Mouse (Mus musculus): ENCODE results near the gene Rgs6. TPM values are rescaled to one million over a fixed set of nuclear protein-coding genes. Genes with fewer than 3 reads are reported as not detected.
A peak's percentile ranks its signal among the peaks of the same experiment; 100 is the strongest.

The Rgs6 gene
- polyA plus RNA-seq, 1 experiment from 2014 or later = 0.70 TPM

GRCm38 (mm10) chr12:82838544-82838943 lies 250.5 kb downstream of the Rgs6 start:
- no peaks in the 10 kb centered on the region for H3K36me3 ChIP-seq (replicated peaks; ENCODE audit: control insufficient read depth, insufficient read depth, low read depth, low read length)
- 95% methylated on average over 1 of the region's 1 CpGs for WGBS
- no peak for ATAC-seq (replicated peaks; ENCODE audit: insufficient number of reproducible peaks, low FRiP score, low TSS enrichment, low read depth)

DNA sequence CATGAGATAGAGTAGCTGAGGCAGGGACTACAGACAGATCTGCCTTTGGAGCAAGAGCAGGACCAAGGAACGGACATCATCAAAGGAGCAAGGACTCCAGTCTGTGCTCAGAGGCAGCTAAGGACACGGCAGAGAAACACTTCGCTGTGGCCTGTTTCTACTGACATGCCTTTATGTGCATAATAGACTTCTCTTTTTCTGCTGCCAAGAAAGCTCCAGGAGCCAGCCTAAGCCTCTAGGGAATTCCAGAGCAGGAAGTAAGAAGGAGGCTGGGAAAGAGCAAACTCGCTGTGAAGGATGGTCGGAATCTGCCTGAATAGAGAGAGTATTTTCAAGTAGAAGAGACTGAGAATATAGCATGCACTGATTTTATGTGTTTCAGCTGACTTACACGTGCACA lies 253.5 kb downstream of the Rgs6 start:
- Histone ChIP-seq H3K4me2 (ENCODE audit: low read depth, low read length) (no peak overlapping the region), H3K9ac (replicated peaks; ENCODE audit: low read length) (no peak overlapping the region), H3K27me3 (ENCODE audit: control insufficient read depth, insufficient read depth, low read length) (no peaks in the 10 kb centered on the region), H3K36me3 (replicated peaks; ENCODE audit: control insufficient read depth, insufficient read depth, low read depth, low read length) (no peaks in the 10 kb centered on the region), H3K4me3 (ENCODE audit: low read depth, low read length) (no peak overlapping the region), H3K9me3 (replicated peaks; ENCODE audit: control insufficient read depth, low read length) (no peaks in the 10 kb centered on the region), H3K4me1 (ENCODE audit: control insufficient read depth, insufficient read depth, low read length) (no peaks in the 10 kb centered on the region), H3K27ac (replicated peaks; ENCODE audit: low read depth, low read length) (no peak overlapping the region)
- WGBS = 53% methylated on average over 6 of the region's 6 CpGs
- ATAC-seq (replicated peaks; ENCODE audit: insufficient number of reproducible peaks, low FRiP score, low TSS enrichment, low read depth) (no peak), DNase-seq (ENCODE audit: low spot score) (peak; percentile 13)

More at GRCm38 (mm10) chr12:82838544-82838943, 250.5 kb downstream of the Rgs6 start:
- H3K9me3 ChIP-seq (replicated peaks; ENCODE audit: control insufficient read depth, low read length) = no peaks in the 10 kb centered on the region
- H3K4me2 ChIP-seq (ENCODE audit: low read depth, low read length) = no peak overlapping the region
- DNase-seq (ENCODE audit: low spot score) = no peak
- no peaks in the 10 kb centered on the region for H3K4me1 ChIP-seq (ENCODE audit: control insufficient read depth, insufficient read depth, low read length)
- no peak overlapping the region for H3K27ac ChIP-seq (replicated peaks; ENCODE audit: low read depth, low read length)
- H3K4me3 ChIP-seq (ENCODE audit: low read depth, low read length) = no peak overlapping the region
- no peak overlapping the region for H3K9ac ChIP-seq (replicated peaks; ENCODE audit: low read length)
- no peaks in the 10 kb centered on the region for H3K27me3 ChIP-seq (ENCODE audit: control insufficient read depth, insufficient read depth, low read length)

DNA sequence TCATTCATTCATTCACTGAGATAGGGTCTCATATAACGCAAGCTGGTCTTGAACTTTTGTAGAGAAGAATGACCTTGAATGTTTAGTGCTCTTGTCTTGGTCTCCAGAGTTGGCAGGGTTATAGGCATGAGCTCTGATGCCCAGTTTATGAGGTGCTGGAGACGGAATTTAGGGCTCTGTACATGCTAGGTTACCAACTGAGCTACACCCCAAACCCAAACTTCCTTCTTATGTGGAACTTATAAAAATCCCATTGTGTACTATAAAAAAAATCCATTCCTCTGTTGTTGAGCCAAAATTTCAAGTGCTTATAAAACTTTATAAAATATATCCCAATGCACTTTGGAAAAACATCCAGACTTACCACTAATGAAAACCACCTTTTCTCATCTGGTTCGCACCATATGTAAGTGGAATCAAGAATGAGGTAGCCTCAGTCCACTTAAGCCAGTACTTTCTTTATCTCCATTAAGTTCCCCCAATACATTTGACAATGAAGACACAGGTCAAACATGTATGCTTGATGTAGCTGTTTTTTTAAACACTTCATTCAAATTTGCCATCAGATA lies 260.3 kb downstream of the Rgs6 start:
- Histone ChIP-seq H3K4me2 (ENCODE audit: low read depth, low read length) (no peak overlapping the region), H3K36me3 (replicated peaks; ENCODE audit: control insufficient read depth, insufficient read depth, low read depth, low read length) (no peaks in the 10 kb centered on the region), H3K27ac (replicated peaks; ENCODE audit: low read depth, low read length) (no peak overlapping the region), H3K9me3 (replicated peaks; ENCODE audit: control insufficient read depth, low read length) (no peaks in the 10 kb centered on the region), H3K4me3 (ENCODE audit: low read depth, low read length) (no peak overlapping the region), H3K4me1 (ENCODE audit: control insufficient read depth, insufficient read depth, low read length) (no peaks in the 10 kb centered on the region), H3K27me3 (ENCODE audit: control insufficient read depth, insufficient read depth, low read length) (no peaks in the 10 kb centered on the region), H3K9ac (replicated peaks; ENCODE audit: low read length) (no peak overlapping the region)
- WGBS = 89% methylated on average over 3 of the region's 3 CpGs
- ATAC-seq (replicated peaks; ENCODE audit: insufficient number of reproducible peaks, low FRiP score, low TSS enrichment, low read depth) = no peak
- DNase-seq (ENCODE audit: low spot score) = no peak

DNA sequence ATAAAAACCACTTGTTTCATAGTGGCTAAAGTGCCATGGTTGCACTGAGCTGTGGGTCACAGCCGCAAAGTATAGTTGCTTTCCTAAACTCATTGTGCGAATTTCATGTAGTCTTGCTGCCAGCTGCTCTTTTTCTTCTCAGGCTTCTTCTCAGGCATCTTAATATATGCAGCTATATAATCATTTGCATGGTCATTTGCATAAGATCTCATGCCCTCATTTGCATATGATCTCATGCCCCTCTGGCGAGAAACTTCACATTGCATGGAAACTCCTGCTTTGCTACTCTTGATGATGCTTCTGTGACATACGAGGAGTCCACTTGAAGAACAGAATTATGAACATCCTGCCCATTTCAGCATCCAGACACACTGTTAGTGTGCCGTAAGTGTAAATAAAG lies 266.8 kb downstream of the Rgs6 start:
- no peaks in the 10 kb centered on the region for H3K27me3 ChIP-seq (ENCODE audit: control insufficient read depth, insufficient read depth, low read length)
- no peaks in the 10 kb centered on the region for H3K4me1 ChIP-seq (ENCODE audit: control insufficient read depth, insufficient read depth, low read length)
- no peak overlapping the region for H3K4me3 ChIP-seq (ENCODE audit: low read depth, low read length)
- WGBS = 88% methylated on average over 5 of the region's 5 CpGs
- no peak overlapping the region for H3K27ac ChIP-seq (replicated peaks; ENCODE audit: low read depth, low read length)
- DNase-seq (ENCODE audit: low spot score) = no peak
- H3K4me2 ChIP-seq (ENCODE audit: low read depth, low read length) = no peak overlapping the region
- ATAC-seq (replicated peaks; ENCODE audit: insufficient number of reproducible peaks, low FRiP score, low TSS enrichment, low read depth) = no peak
- H3K9me3 ChIP-seq (replicated peaks; ENCODE audit: control insufficient read depth, low read length) = no peaks in the 10 kb centered on the region
- no peak overlapping the region for H3K9ac ChIP-seq (replicated peaks; ENCODE audit: low read length)
- no peaks in the 10 kb centered on the region for H3K36me3 ChIP-seq (replicated peaks; ENCODE audit: control insufficient read depth, insufficient read depth, low read depth, low read length)

- 63% methylated on average over 4 of the region's 4 CpGs for WGBS
- H3K36me3 ChIP-seq (replicated peaks; ENCODE audit: control insufficient read depth, insufficient read depth, low read depth, low read length) = no peaks in the 10 kb centered on the region
These were observed 267.4 kb downstream of the Rgs6 start for GRCm38 (mm10) chr12:82855333-82856107.

GRCm38 (mm10) chr12:82865686-82866085 lies 277.6 kb downstream of the Rgs6 start:
- Histone ChIP-seq H3K4me1 (ENCODE audit: control insufficient read depth, insufficient read depth, low read length) (no peaks in the 10 kb centered on the region), H3K27me3 (ENCODE audit: control insufficient read depth, insufficient read depth, low read length) (no peaks in the 10 kb centered on the region), H3K36me3 (replicated peaks; ENCODE audit: control insufficient read depth, insufficient read depth, low read depth, low read length) (no peaks in the 10 kb centered on the region), H3K4me2 (ENCODE audit: low read depth, low read length) (no peak overlapping the region), H3K4me3 (ENCODE audit: low read depth, low read length) (no peak overlapping the region), H3K9ac (replicated peaks; ENCODE audit: low read length) (no peak overlapping the region), H3K27ac (replicated peaks; ENCODE audit: low read depth, low read length) (no peak overlapping the region), H3K9me3 (replicated peaks; ENCODE audit: control insufficient read depth, low read length) (no peaks in the 10 kb centered on the region)
- DNase-seq (ENCODE audit: low spot score) (no peak), ATAC-seq (replicated peaks; ENCODE audit: insufficient number of reproducible peaks, low FRiP score, low TSS enrichment, low read depth) (no peak)
- WGBS = 68% methylated on average over 2 of the region's 2 CpGs

More at GRCm38 (mm10) chr12:82855333-82856107, 267.4 kb downstream of the Rgs6 start:
- DNase-seq (ENCODE audit: low spot score) = peak; percentile 8
- no peaks in the 10 kb centered on the region for H3K4me1 ChIP-seq (ENCODE audit: control insufficient read depth, insufficient read depth, low read length)
- H3K27ac ChIP-seq (replicated peaks; ENCODE audit: low read depth, low read length) = no peak overlapping the region
- no peak overlapping the region for H3K4me2 ChIP-seq (ENCODE audit: low read depth, low read length)
- no peaks in the 10 kb centered on the region for H3K9me3 ChIP-seq (replicated peaks; ENCODE audit: control insufficient read depth, low read length)
- H3K27me3 ChIP-seq (ENCODE audit: control insufficient read depth, insufficient read depth, low read length) = no peaks in the 10 kb centered on the region
- no peak for ATAC-seq (replicated peaks; ENCODE audit: insufficient number of reproducible peaks, low FRiP score, low TSS enrichment, low read depth)
- H3K4me3 ChIP-seq (ENCODE audit: low read depth, low read length) = no peak overlapping the region
- no peak overlapping the region for H3K9ac ChIP-seq (replicated peaks; ENCODE audit: low read length)

GRCm38 (mm10) chr12:82880711-82881110 lies 292.6 kb downstream of the Rgs6 start:
- Histone ChIP-seq H3K27ac (replicated peaks; ENCODE audit: low read depth, low read length) (no peak overlapping the region), H3K27me3 (ENCODE audit: control insufficient read depth, insufficient read depth, low read length) (no peaks in the 10 kb centered on the region), H3K9ac (replicated peaks; ENCODE audit: low read length) (no peak overlapping the region), H3K9me3 (replicated peaks; ENCODE audit: control insufficient read depth, low read length) (no peaks in the 10 kb centered on the region), H3K4me1 (ENCODE audit: control insufficient read depth, insufficient read depth, low read length) (no peaks in the 10 kb centered on the region), H3K4me3 (ENCODE audit: low read depth, low read length) (no peak overlapping the region), H3K4me2 (ENCODE audit: low read depth, low read length) (no peak overlapping the region), H3K36me3 (replicated peaks; ENCODE audit: control insufficient read depth, insufficient read depth, low read depth, low read length) (no peaks in the 10 kb centered on the region)
- ATAC-seq (replicated peaks; ENCODE audit: insufficient number of reproducible peaks, low FRiP score, low TSS enrichment, low read depth) (no peak), DNase-seq (ENCODE audit: low spot score) (no peak)
- WGBS = 91% methylated on average over 5 of the region's 5 CpGs

DNA sequence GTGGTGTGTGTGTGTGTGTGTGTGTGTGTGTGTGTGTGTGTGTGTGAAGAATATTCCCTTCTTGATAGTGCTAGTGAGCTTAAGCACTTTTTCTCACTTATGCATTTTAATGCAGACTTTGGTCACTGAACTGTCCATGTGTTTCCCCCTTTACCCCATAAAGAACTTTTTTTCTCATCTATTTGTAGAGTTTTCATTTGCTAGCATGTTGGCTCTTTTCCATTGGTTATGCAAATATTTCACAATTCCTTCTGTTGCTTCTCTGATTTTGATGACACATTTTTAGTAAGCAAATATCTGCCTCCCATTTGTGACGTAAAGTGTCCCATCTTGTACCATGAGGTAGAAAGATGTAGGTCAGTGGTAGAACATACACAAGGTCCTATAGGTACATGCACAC lies 295.0 kb downstream of the Rgs6 start:
- Histone ChIP-seq H3K4me2 (ENCODE audit: low read depth, low read length) (no peak overlapping the region), H3K9ac (replicated peaks; ENCODE audit: low read length) (no peak overlapping the region), H3K4me1 (ENCODE audit: control insufficient read depth, insufficient read depth, low read length) (no peaks in the 10 kb centered on the region), H3K9me3 (replicated peaks; ENCODE audit: control insufficient read depth, low read length) (no peaks in the 10 kb centered on the region), H3K4me3 (ENCODE audit: low read depth, low read length) (no peak overlapping the region), H3K27me3 (ENCODE audit: control insufficient read depth, insufficient read depth, low read length) (no peaks in the 10 kb centered on the region), H3K36me3 (replicated peaks; ENCODE audit: control insufficient read depth, insufficient read depth, low read depth, low read length) (no peaks in the 10 kb centered on the region), H3K27ac (replicated peaks; ENCODE audit: low read depth, low read length) (no peak overlapping the region)
- 86% methylated on average over 1 of the region's 1 CpGs for WGBS
- ATAC-seq (replicated peaks; ENCODE audit: insufficient number of reproducible peaks, low FRiP score, low TSS enrichment, low read depth) (no peak), DNase-seq (ENCODE audit: low spot score) (no peak)
